Comparison of ENCODE assay signal across 26 mouse cellular contexts in genomic region chr6:125577301-125577700, GRCm38 (mm10). TPM values are rescaled to one million over a fixed set of nuclear protein-coding genes. Genes with fewer than 3 reads are reported as not detected.
DNase-seq lines count a peak whose midpoint lies in the region; ATAC-seq and TF ChIP-seq lines count a peak whose summit lies in the region.
"Had no signal": no experiment of that assay in that cellular context is flagged by ENCODE, and none has a peak within 500 bp of the region (broad histone marks: within the 10 kb centered on the region; RNA-seq: fewer than 3 reads in every experiment).

No protein-coding gene starts in this region.

- H3K27me3 ChIP-seq in stomach, embryonic 15.5 days (replicated peaks) = no peaks in the 10 kb centered on the region
- H3K27me3 ChIP-seq in kidney, embryonic 16.5 days (ENCODE audit: insufficient read depth, low read length) = no peaks in the 10 kb centered on the region
- H3K27me3 ChIP-seq: embryonic facial prominence, embryonic 12.5 days; heart, embryonic 15.5 days; limb, embryonic 15.5 days; liver, embryonic 13.5 days had no signal

- no peak for TF ChIP-seq CTCF in gastrocnemius, adult 2 months (IDR thresholded peaks at IDR 0.05)

- intact Hi-C loops in gastrocnemius, adult 2 months (cut with DNase I) = no loop called here

- no peak overlapping the region for H3K9ac ChIP-seq in stomach, embryonic 15.5 days
- H3K9ac ChIP-seq in kidney, embryonic 16.5 days (replicated peaks; ENCODE audit: low read length) = no peak overlapping the region
- H3K9ac ChIP-seq: embryonic facial prominence, embryonic 12.5 days; heart, embryonic 15.5 days; limb, embryonic 15.5 days; liver, embryonic 13.5 days had no signal

- H3K27ac ChIP-seq in gastrocnemius, adult 2 months = peak overlapping the region; percentile 43; the same call in 1 of the 2 replicates
- H3K27ac ChIP-seq in stomach, embryonic 15.5 days = peak overlapping the region; percentile 63; the same call in 1 of the 2 replicates
- no peak overlapping the region for H3K27ac ChIP-seq in kidney, embryonic 16.5 days (ENCODE audit: low read length)
- H3K27ac ChIP-seq: embryonic facial prominence, embryonic 12.5 days; layer of hippocampus, adult 2 months; limb, embryonic 10.5 days; limb, embryonic 15.5 days; liver, embryonic 13.5 days had no signal

- DNase-seq in gastrocnemius, adult 2 months = no peak
- no peak for DNase-seq in gastrocnemius, adult 18-20 months (ENCODE audit: low spot score)
- DNase-seq in 3T3-L1 (ENCODE audit: low read depth, low spot score) (peak; percentile 80), NIH3T3 (ENCODE audit: low read depth) (peak; percentile 83)
- DNase-seq in spleen, postnatal 36 days (ENCODE audit: low spot score in 2 of 2) = no peak
- DNase-seq: adrenal gland, postnatal 10 days; cerebellum, adult 8-10 months; cerebellum, postnatal 36 days; gastrocnemius, postnatal 14 days; kidney, adult 9 months; kidney, postnatal 36 days; layer of hippocampus, postnatal 36 days; liver, embryonic 13.5 days; lung, adult 2 months; lung, postnatal 10 days; right cerebral cortex, postnatal 14 days; thymus, adult 2 months; thymus, postnatal 4 days had no signal

- no peaks in the 10 kb centered on the region for H3K9me3 ChIP-seq in stomach, embryonic 15.5 days
- H3K9me3 ChIP-seq in kidney, embryonic 16.5 days (ENCODE audit: low read length) = no peaks in the 10 kb centered on the region
- H3K9me3 ChIP-seq: heart, embryonic 15.5 days; limb, embryonic 10.5 days; limb, embryonic 15.5 days; liver, embryonic 13.5 days had no signal

- H3K36me3 ChIP-seq in stomach, embryonic 15.5 days = no peaks in the 10 kb centered on the region
- H3K36me3 ChIP-seq in kidney, embryonic 16.5 days (ENCODE audit: insufficient read depth, low read length) = no peaks in the 10 kb centered on the region
- H3K36me3 ChIP-seq: embryonic facial prominence, embryonic 12.5 days; heart, embryonic 15.5 days; limb, embryonic 10.5 days; limb, embryonic 15.5 days; liver, embryonic 13.5 days had no signal

- H3K4me2 ChIP-seq in stomach, embryonic 15.5 days = no peak overlapping the region
- no peak overlapping the region for H3K4me2 ChIP-seq in kidney, embryonic 16.5 days (replicated peaks; ENCODE audit: low read depth, low read length)
- H3K4me2 ChIP-seq: embryonic facial prominence, embryonic 12.5 days; heart, embryonic 15.5 days; limb, embryonic 15.5 days; liver, embryonic 13.5 days had no signal

- peaks cover 26% of the 10 kb centered on the region for H3K4me1 ChIP-seq in stomach, embryonic 15.5 days
- H3K4me1 ChIP-seq in kidney, embryonic 16.5 days (ENCODE audit: insufficient read depth, low read length) = peaks cover 16% of the 10 kb centered on the region

- no peak for ATAC-seq in stomach, embryonic 15.5 days (ENCODE audit: insufficient read depth, low FRiP score, low read depth)
- no peak for ATAC-seq in kidney, embryonic 16.5 days (ENCODE audit: low FRiP score, low TSS enrichment)

- WGBS in stomach, embryonic 15.5 days = 67% methylated on average over 9 of the region's 9 CpGs
- 72% methylated on average over 9 of the region's 9 CpGs for WGBS in kidney, embryonic 16.5 days

- no peak overlapping the region for H3K4me3 ChIP-seq in gastrocnemius, adult 2 months
- no peak overlapping the region for H3K4me3 ChIP-seq in stomach, embryonic 15.5 days (replicated peaks)
- H3K4me3 ChIP-seq in kidney, embryonic 16.5 days (ENCODE audit: low read length) = no peak overlapping the region
- H3K4me3 ChIP-seq: embryonic facial prominence, embryonic 12.5 days; erythroblast, embryonic 14.5 days; heart, embryonic 15.5 days; layer of hippocampus, adult 2 months; limb, embryonic 10.5 days; limb, embryonic 15.5 days; liver, embryonic 13.5 days had no signal

RNA-seq across cellular contexts. Expression of gene Vwf, which starts 30.7 kb away (rescaled TPM):
- total RNA-seq in gastrocnemius, adult 2 months (2021) = 10 to 100 TPM; 12.5 to 15.3 TPM
- total RNA-seq in gastrocnemius, adult 18-20 months (2021) = 10 to 100 TPM; 16.3 to 18.7 TPM
- 5.7 and 6.6 TPM in 2 replicates for polyA plus RNA-seq in stomach, embryonic 15.5 days (2015; fragmentation: Nextera tagmentation; extraction: Ambion mirVana)
- 3.9 and 5.4 TPM in 2 replicates for polyA plus RNA-seq in kidney, embryonic 16.5 days (2015; fragmentation: Nextera tagmentation; extraction: Ambion mirVana)

Comparison
In these comparisons a context has a peak if more than half of its experiments do, and no peak if none do; other contexts are left out.
1. DNase-seq: peak in 3T3-L1 (single experiment) and NIH3T3 (single experiment); none in gastrocnemius, adult 2 months (single experiment), gastrocnemius, adult 18-20 months (single experiment) and spleen, postnatal 36 days (0 of 2).